In the genomic region with DNA sequence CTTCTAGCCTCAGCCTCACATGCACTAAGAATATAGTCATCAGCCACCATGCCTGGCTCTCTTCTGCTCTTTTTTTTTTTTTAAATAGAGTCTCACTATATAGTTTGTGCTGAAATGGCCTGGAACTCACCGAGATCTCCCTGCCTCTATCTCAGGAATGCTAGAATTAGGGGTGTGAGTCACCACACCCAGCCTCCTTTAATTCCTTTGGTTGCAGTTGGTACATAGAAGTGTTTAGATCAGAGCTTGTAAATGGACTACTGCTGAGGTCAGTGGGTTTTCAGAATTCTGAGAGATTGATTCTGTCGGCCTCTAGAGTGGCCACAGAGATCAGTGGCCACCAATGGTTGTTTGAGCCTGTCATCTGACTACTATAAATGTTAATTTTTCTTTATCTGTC, we compare ENCODE assay signal across 12 mouse cellular contexts. TPM values are rescaled to one million over a fixed set of nuclear protein-coding genes. Genes with fewer than 3 reads are reported as not detected.
"Had no signal": no experiment of that assay in that cellular context is flagged by ENCODE, and none has a peak within 500 bp of the region (broad histone marks: within the 10 kb centered on the region; RNA-seq: fewer than 3 reads in every experiment).

No protein-coding gene starts in this region.

- H3K27ac ChIP-seq: left cerebral cortex, adult 2 months; limb, embryonic 15.5 days; liver, embryonic 12.5 days; midbrain, embryonic 10.5 days; neural tube, embryonic 12.5 days; stomach, postnatal 0 days had no signal

- H3K4me2 ChIP-seq: limb, embryonic 15.5 days; liver, embryonic 12.5 days; neural tube, embryonic 12.5 days had no signal

- DNase-seq: kidney, postnatal 25 days; lung, postnatal 4 days; midbrain, embryonic 14.5 days; thymus, postnatal 4 days had no signal

- H3K9me3 ChIP-seq: limb, embryonic 15.5 days; liver, embryonic 12.5 days; midbrain, embryonic 10.5 days; neural tube, embryonic 12.5 days had no signal

- H3K36me3 ChIP-seq: limb, embryonic 15.5 days; liver, embryonic 12.5 days; midbrain, embryonic 10.5 days had no signal

- H3K4me3 ChIP-seq: left cerebral cortex, adult 2 months; limb, embryonic 15.5 days; liver, embryonic 12.5 days; midbrain, embryonic 10.5 days; neural tube, embryonic 12.5 days had no signal

- H3K27me3 ChIP-seq: limb, embryonic 15.5 days; liver, embryonic 12.5 days; neural tube, embryonic 12.5 days had no signal

- ATAC-seq: liver, embryonic 12.5 days had no signal

- H3K4me1 ChIP-seq: neural tube, embryonic 12.5 days had no signal

- H3K9ac ChIP-seq: limb, embryonic 15.5 days; liver, embryonic 12.5 days; neural tube, embryonic 12.5 days had no signal

RNA-seq across cellular contexts. Expression of gene Epb42, which starts 56.0 kb away (rescaled TPM):
- total RNA-seq: layer of hippocampus, postnatal 25 days; left cerebral cortex, adult 2 months; left cerebral cortex, postnatal 25 days had no signal
